Mouse (Mus musculus) heart, adult 2 months (tissue): ENCODE data around the gene Gabrb1.

Experiments
- CTCF ChIP-seq: fragments of 200-600 bp; IDR thresholded peaks from 2 replicates; pipeline ENCODE4 v1.8.1; 2022; ENCODE audit warnings: antibody characterized with exemption, mild to moderate bottlenecking, moderate library complexity
- POLR2A ChIP-seq: fragments of 200-500 bp; IDR thresholded peaks from 2 replicates; pipeline ENCODE4 v1.6.1; 2011; ENCODE audit warnings: mild to moderate bottlenecking, low read depth, low read length, control low read depth; ENCODE audit not compliant: insufficient read depth

DNA sequence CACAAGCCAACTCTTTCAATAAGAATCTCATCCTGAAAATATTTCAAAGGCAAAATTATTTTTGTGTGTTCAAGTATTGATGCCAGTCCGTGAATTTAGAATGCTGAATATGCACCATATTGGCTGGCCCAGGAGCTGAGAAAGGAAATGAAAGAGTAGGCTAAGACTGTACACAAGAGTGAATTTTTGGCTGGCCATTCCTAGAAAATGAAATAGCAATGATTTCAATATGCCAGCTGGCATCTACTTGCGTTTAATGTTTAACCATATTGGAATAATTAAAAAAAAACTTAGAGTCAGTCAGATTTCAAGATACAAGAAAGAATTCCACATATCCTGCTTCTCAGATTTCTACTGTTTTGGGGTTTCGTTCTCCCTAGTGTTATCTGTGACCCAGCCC is 30.1 kb upstream of the Gabrb1 start:
- TF ChIP-seq CTCF: no peak
- no peak for TF ChIP-seq POLR2A
